Mouse (Mus musculus): ENCODE measurements around the gene Ampd3.
A peak's percentile ranks its signal among the peaks of the same experiment; 100 is the strongest.

The Ampd3 gene

GRCm38 (mm10) chr7:110768001-110768400 lies at the start of gene Ampd3:
Gene Ampd3 (plus strand): TSS chr7:110768206.
- peak; percentile 66 to 86 for DNase-seq

- DNase-seq, result peak in 1 of 2 experiments; percentile 63
Observed at GRCm38 (mm10) chr7:110718505-110718904, 49.5 kb upstream of the Ampd3 start.

- DNase-seq, result peak in 1 of 2 experiments; percentile 19
Observed at GRCm38 (mm10) chr7:110719857-110720256, 48.1 kb upstream of the Ampd3 start.

GRCm38 (mm10) chr7:110722183-110722582 lies 45.8 kb upstream of the Ampd3 start:
- peak in 1 of 2 experiments; percentile 18 for DNase-seq

GRCm38 (mm10) chr7:110727049-110727448 lies 41.0 kb upstream of the Ampd3 start:
- DNase-seq, result peak; percentile 55 to 78

- peak; percentile 59 to 74 for DNase-seq
Observed at GRCm38 (mm10) chr7:110728876-110729275, 39.1 kb upstream of the Ampd3 start.

GRCm38 (mm10) chr7:110729295-110729694 lies 38.7 kb upstream of the Ampd3 start:
- DNase-seq, result no peak

GRCm38 (mm10) chr7:110731091-110731967 lies 36.7 kb upstream of the Ampd3 start:
- peak in 1 of 2 experiments; percentile 47 for DNase-seq

- no peak for DNase-seq
Observed at GRCm38 (mm10) chr7:110732001-110732632, 35.9 kb upstream of the Ampd3 start.

GRCm38 (mm10) chr7:110736914-110737313 lies 31.1 kb upstream of the Ampd3 start:
- DNase-seq, result no peak

- DNase-seq, result no peak
Observed at GRCm38 (mm10) chr7:110739764-110740163, 28.2 kb upstream of the Ampd3 start.

- DNase-seq, result no peak
Observed at GRCm38 (mm10) chr7:110740188-110740587, 27.8 kb upstream of the Ampd3 start.

GRCm38 (mm10) chr7:110742022-110742421 lies 26.0 kb upstream of the Ampd3 start:
- DNase-seq, result peak in 1 of 2 experiments; percentile 51

- no peak for DNase-seq
Observed at GRCm38 (mm10) chr7:110746087-110746562, 21.9 kb upstream of the Ampd3 start.

GRCm38 (mm10) chr7:110746809-110747208 lies 21.2 kb upstream of the Ampd3 start:
- DNase-seq, result no peak

- DNase-seq, result no peak
Observed at GRCm38 (mm10) chr7:110750834-110751233, 17.2 kb upstream of the Ampd3 start.

GRCm38 (mm10) chr7:110751634-110752033 lies 16.4 kb upstream of the Ampd3 start:
- DNase-seq, result no peak

- DNase-seq, result no peak
Observed at GRCm38 (mm10) chr7:110753310-110753709, 14.7 kb upstream of the Ampd3 start.

- DNase-seq, result peak; percentile 53 to 78
Observed at GRCm38 (mm10) chr7:110753926-110754330, 14.1 kb upstream of the Ampd3 start.

- peak; percentile 23 to 43 for DNase-seq
Observed at GRCm38 (mm10) chr7:110756440-110756839, 11.6 kb upstream of the Ampd3 start.

GRCm38 (mm10) chr7:110762605-110763180 lies 5.3 kb upstream of the Ampd3 start:
- DNase-seq, result no peak

- peak; percentile 59 to 74 for DNase-seq
Observed at GRCm38 (mm10) chr7:110768451-110769064, 552 bp downstream of the Ampd3 start.

- DNase-seq, result peak; percentile 49 to 78
Observed at GRCm38 (mm10) chr7:110769094-110769493, 1.1 kb downstream of the Ampd3 start.
